Mouse (Mus musculus) cerebellum, adult 9-10 months (tissue): ENCODE measurements around the gene Prss21.
"Not testable (repeated sequence)": the region's sequence is repeated elsewhere in the genome, so short reads cannot be mapped to it uniquely, and the experiment has no call there.

Experiments
- DNase-seq: peaks from one replicate; pipeline ENCODE4 v3.0.0; 2022

Gene Prss21

DNA sequence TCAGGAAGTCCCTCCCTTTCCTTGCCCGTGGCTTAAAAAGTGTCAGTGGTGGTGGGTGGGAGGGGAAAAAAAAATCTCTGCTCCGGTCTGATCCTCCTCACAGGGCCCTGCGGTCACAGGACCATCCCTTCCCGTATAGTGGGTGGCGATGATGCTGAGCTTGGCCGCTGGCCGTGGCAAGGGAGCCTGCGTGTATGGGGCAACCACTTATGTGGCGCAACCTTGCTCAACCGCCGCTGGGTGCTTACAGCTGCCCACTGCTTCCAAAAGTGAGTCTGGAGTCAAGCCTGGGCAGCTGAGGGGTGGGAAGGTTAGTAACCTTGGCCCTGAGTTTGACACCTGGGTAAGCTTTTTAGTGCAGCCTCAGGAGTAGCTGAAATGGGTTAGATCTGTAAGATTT is 657 bp downstream of the Prss21 start:
- DNase-seq = no peak

- DNase-seq = peak; percentile 65
Measured at GRCm38 (mm10) chr17:23873884-23874856, 6.3 kb downstream of the Prss21 start.

DNA sequence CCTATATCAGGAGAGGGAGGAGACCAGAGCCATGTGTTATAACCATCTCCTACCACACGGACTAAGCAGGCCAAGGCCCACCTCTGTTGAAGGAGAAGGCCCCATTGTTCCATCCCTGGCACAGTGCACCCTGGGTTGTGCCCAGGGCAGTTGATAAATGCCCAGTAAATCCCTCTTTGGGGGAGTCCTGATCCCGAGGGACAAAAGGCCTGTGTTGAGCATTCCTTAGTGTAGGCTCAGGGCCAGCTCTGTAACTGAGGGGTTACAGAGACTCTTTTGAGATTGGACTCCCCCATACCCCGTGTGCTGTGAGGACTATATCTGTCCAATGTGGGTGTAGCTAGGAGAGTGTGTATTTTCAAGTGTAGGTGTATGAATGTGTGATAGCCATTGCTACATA is 8.9 kb downstream of the Prss21 start:
- DNase-seq = no peak

GRCm38 (mm10) chr17:23877166-23877565 is 9.3 kb downstream of the Prss21 start:
- DNase-seq = no peak

- not testable (repeated sequence) for DNase-seq
Measured at GRCm38 (mm10) chr17:23880576-23880975, 12.7 kb downstream of the Prss21 start, which contains the start of the genes Dcpp1 and Dcpp2. Dcpp1 (plus strand) TSS chr17:23880876. Dcpp2 (plus strand) TSS chr17:23880880.

- not testable (repeated sequence) for DNase-seq
Measured at GRCm38 (mm10) chr17:23917158-23917557, 49.3 kb downstream of the Prss21 start, which contains the start of gene Dcpp3. Dcpp3 (plus strand) TSS chr17:23917458.
